Mouse (Mus musculus) retina, postnatal 1 day (tissue): ENCODE results near the gene Trim3.

Experiments used
- DNase-seq: peaks from one replicate; pipeline ENCODE4 v3.0.0-alpha.2; 2012

Trim3 gene

GRCm38 (mm10) chr7:105633127-105633800, at the start of gene Trim3:
TSS of gene Trim3 (minus strand) at chr7:105633571.
- peak; percentile 92 for DNase-seq

GRCm38 (mm10) chr7:105650639-105651435, 17.5 kb upstream of the Trim3 start, which contains the start of gene Dnhd1:
TSS of gene Dnhd1 (plus strand) at chr7:105650827.
- DNase-seq, result peak; percentile 85

GRCm38 (mm10) chr7:105641936-105642335, 8.6 kb upstream of the Trim3 start:
- DNase-seq, result no peak

GRCm38 (mm10) chr7:105640894-105641255, 7.5 kb upstream of the Trim3 start:
- no peak for DNase-seq

- peak; percentile 99 for DNase-seq
Measured at GRCm38 (mm10) chr7:105640233-105640893, 7.0 kb upstream of the Trim3 start, which contains the start of the genes Arfip2 and Gm45799. TSS of gene Arfip2 (minus strand) at chr7:105640416. TSS of gene Gm45799 (plus strand) at chr7:105640552.

GRCm38 (mm10) chr7:105639756-105640155, 6.4 kb upstream of the Trim3 start, which contains the start of gene Timm10b:
TSS of gene Timm10b (plus strand) at chr7:105640056.
- DNase-seq, result no peak

- DNase-seq, result no peak
Measured at GRCm38 (mm10) chr7:105639304-105639703, 5.9 kb upstream of the Trim3 start.

- DNase-seq, result no peak
Measured at GRCm38 (mm10) chr7:105638776-105639175, 5.4 kb upstream of the Trim3 start.

- no peak for DNase-seq
Measured at GRCm38 (mm10) chr7:105635726-105636125, 2.4 kb upstream of the Trim3 start.

- peak; percentile 43 for DNase-seq
Measured at GRCm38 (mm10) chr7:105634272-105634920, 1.0 kb upstream of the Trim3 start.

- no peak for DNase-seq
Measured at GRCm38 (mm10) chr7:105633801-105634135, 397 bp upstream of the Trim3 start.

GRCm38 (mm10) chr7:105632551-105632972, 809 bp downstream of the Trim3 start:
- peak; percentile 23 for DNase-seq

GRCm38 (mm10) chr7:105628633-105629032, 4.7 kb downstream of the Trim3 start:
- DNase-seq, result peak; percentile 81

- no peak for DNase-seq
Measured at GRCm38 (mm10) chr7:105625397-105625796, 8.0 kb downstream of the Trim3 start.

GRCm38 (mm10) chr7:105621646-105622292, 11.6 kb downstream of the Trim3 start:
- DNase-seq, result no peak

GRCm38 (mm10) chr7:105621053-105621452, 12.3 kb downstream of the Trim3 start:
- DNase-seq, result no peak

- DNase-seq, result no peak
Measured at GRCm38 (mm10) chr7:105619701-105620100, 13.7 kb downstream of the Trim3 start.

GRCm38 (mm10) chr7:105617810-105618209, 15.6 kb downstream of the Trim3 start:
- DNase-seq, result no peak

- no peak for DNase-seq
Measured at GRCm38 (mm10) chr7:105616561-105616960, 16.8 kb downstream of the Trim3 start.

- DNase-seq, result no peak
Measured at GRCm38 (mm10) chr7:105615720-105616119, 17.7 kb downstream of the Trim3 start.

GRCm38 (mm10) chr7:105614400-105614799, 19.0 kb downstream of the Trim3 start:
- DNase-seq, result no peak

GRCm38 (mm10) chr7:105611767-105612166, 21.6 kb downstream of the Trim3 start:
- DNase-seq, result no peak
